Mouse (Mus musculus): ENCODE data around the gene Tmem131.

DNA sequence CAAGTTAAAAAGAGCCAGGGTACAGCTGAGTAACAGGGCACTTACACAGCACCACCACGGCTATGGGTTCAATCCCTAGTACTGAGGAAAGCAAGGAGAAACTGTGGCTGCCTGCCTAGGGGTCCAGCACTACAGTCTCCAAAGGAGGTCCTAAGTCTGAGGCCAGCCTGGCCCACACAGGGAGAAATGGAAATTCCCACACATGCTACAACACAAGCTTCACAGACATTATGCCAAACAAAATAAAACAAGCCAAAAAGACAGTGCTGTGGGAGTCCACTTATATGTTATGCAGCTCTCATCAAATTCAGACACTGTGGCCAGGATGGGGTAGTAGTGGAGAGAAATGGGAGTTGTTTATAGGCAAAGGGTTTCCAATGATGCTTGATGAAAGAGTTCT is 11.2 kb downstream of the Tmem131 start:
- TF ChIP-seq CTCF (IDR thresholded peaks at IDR 0.05; ENCODE audit: low read depth) (no peak), EP300 (IDR thresholded peaks at IDR 0.05; ENCODE audit: low read depth) (no peak)
